Mouse (Mus musculus): ENCODE results near the gene Vmn1r159. TPM values are rescaled to one million over a fixed set of nuclear protein-coding genes. Genes with fewer than 3 reads are reported as not detected.
"Not testable (repeated sequence)": the region's sequence is repeated elsewhere in the genome, so short reads cannot be mapped to it uniquely, and the experiment has no call there.

The Vmn1r159 gene
- total RNA-seq (2014; rRNA removed; ENCODE audit: low replicate concordance) (not detected in 2 replicates), polyA plus RNA-seq (2015; fragmentation: Nextera tagmentation; extraction: Ambion mirVana) (not detected in 2 replicates)

DNA sequence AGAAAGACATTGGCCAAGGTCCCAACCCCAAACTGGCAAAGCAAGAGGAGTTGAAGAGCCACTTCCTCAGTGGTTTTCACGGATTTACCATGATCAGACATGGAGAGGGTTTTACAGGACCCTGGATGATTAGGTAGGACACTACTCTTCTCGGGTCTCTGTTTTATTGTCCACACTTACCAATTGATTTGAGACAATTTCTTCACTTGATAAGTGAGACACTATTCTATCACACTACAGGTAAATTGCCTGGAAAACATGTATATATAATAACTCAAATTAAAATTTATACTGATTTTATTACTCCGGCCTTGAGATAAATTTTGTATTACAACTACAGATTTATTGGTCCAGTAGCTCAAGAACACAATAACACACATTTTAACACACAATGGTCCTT is at the start of gene Vmn1r159:
Gene Vmn1r159, minus strand, starts transcription at position 101 of the 400 bp plus-strand sequence.
- H3K9ac ChIP-seq (replicated peaks; ENCODE audit: low read depth, low read length); H3K27ac ChIP-seq (ENCODE audit: low read depth); H3K4me1 ChIP-seq (ENCODE audit: control insufficient read depth, insufficient read depth); DNase-seq (ENCODE audit: low spot score); H3K36me3 ChIP-seq (replicated peaks; ENCODE audit: control insufficient read depth, insufficient read depth, low read length); H3K9me3 ChIP-seq (replicated peaks; ENCODE audit: control insufficient read depth, low read length); H3K4me3 ChIP-seq (ENCODE audit: low read depth, low read length); H3K4me2 ChIP-seq (ENCODE audit: low read depth, low read length); H3K27me3 ChIP-seq (ENCODE audit: control insufficient read depth, insufficient read depth, low read length); ATAC-seq (ENCODE audit: insufficient read depth, low read depth): not testable (repeated sequence)
- 44% methylated on average over 2 of the region's 3 CpGs for WGBS

DNA sequence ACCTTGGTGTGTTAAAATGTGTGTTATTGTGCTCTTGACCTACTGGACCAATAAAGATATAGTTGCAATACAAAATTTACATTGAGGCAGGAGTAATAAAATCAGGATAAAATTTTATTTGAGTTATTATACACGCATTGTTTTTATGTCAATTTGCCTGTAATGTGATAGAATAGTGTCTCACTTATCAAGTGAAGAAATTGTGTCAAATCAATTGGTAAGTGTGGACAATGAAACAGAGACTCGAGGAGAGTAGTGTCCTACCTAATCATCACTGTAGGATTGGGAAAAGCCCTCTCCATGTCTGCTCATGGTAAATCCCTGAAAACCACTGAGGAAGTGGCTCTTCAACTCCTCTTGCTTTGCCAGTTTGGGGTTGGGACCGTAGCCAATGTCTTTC is 27.5 kb upstream of the Vmn1r159 start, which contains the start of gene Vmn1r160:
Gene Vmn1r160, plus strand, starts transcription at position 301 of the 400 bp plus-strand sequence.
- not testable (repeated sequence) for ATAC-seq (ENCODE audit: insufficient read depth, low read depth); H3K4me1 ChIP-seq (ENCODE audit: control insufficient read depth, insufficient read depth); DNase-seq (ENCODE audit: low spot score); H3K9ac ChIP-seq (replicated peaks; ENCODE audit: low read depth, low read length); H3K27ac ChIP-seq (ENCODE audit: low read depth); H3K4me3 ChIP-seq (ENCODE audit: low read depth, low read length); H3K27me3 ChIP-seq (ENCODE audit: control insufficient read depth, insufficient read depth, low read length); H3K4me2 ChIP-seq (ENCODE audit: low read depth, low read length); H3K9me3 ChIP-seq (replicated peaks; ENCODE audit: control insufficient read depth, low read length); H3K36me3 ChIP-seq (replicated peaks; ENCODE audit: control insufficient read depth, insufficient read depth, low read length)
- WGBS: 31% methylated on average over 1 of the region's 3 CpGs

Other genes starting within 250 kb of the Vmn1r159 start
- gene Vmn1r155, start 185.6 kb downstream of the Vmn1r159 start, total RNA-seq (2014; rRNA removed; ENCODE audit: low replicate concordance): not detected in 2 replicates
- gene Vmn1r155, start 185.6 kb downstream of the Vmn1r159 start, polyA plus RNA-seq (2015; fragmentation: Nextera tagmentation; extraction: Ambion mirVana): not detected in 2 replicates
- not detected in 2 replicates for gene Gm8693, start 151.3 kb downstream of the Vmn1r159 start, total RNA-seq (2014; rRNA removed; ENCODE audit: low replicate concordance)
- not detected in 2 replicates for gene Gm8693, start 151.3 kb downstream of the Vmn1r159 start, polyA plus RNA-seq (2015; fragmentation: Nextera tagmentation; extraction: Ambion mirVana)
- gene Gm4567, start 123.9 kb downstream of the Vmn1r159 start, total RNA-seq (2014; rRNA removed; ENCODE audit: low replicate concordance): not detected in 2 replicates
- not detected in 2 replicates for gene Gm4567, start 123.9 kb downstream of the Vmn1r159 start, polyA plus RNA-seq (2015; fragmentation: Nextera tagmentation; extraction: Ambion mirVana)
- not detected in 2 replicates for gene Vmn1r157, start 81.9 kb downstream of the Vmn1r159 start, total RNA-seq (2014; rRNA removed; ENCODE audit: low replicate concordance)
- not detected in 2 replicates for gene Vmn1r157, start 81.9 kb downstream of the Vmn1r159 start, polyA plus RNA-seq (2015; fragmentation: Nextera tagmentation; extraction: Ambion mirVana)
- gene Vmn1r158, start 52.8 kb downstream of the Vmn1r159 start, total RNA-seq (2014; rRNA removed; ENCODE audit: low replicate concordance): not detected in 2 replicates
- gene Vmn1r158, start 52.8 kb downstream of the Vmn1r159 start, polyA plus RNA-seq (2015; fragmentation: Nextera tagmentation; extraction: Ambion mirVana): not detected in 2 replicates
- not detected in 2 replicates for gene Vmn1r160, start 27.6 kb upstream of the Vmn1r159 start, total RNA-seq (2014; rRNA removed; ENCODE audit: low replicate concordance)
- gene Vmn1r160, start 27.6 kb upstream of the Vmn1r159 start, polyA plus RNA-seq (2015; fragmentation: Nextera tagmentation; extraction: Ambion mirVana): not detected in 2 replicates
- gene Gm4214, start 141.1 kb upstream of the Vmn1r159 start, total RNA-seq (2014; rRNA removed; ENCODE audit: low replicate concordance): not detected in 2 replicates
- gene Gm4214, start 141.1 kb upstream of the Vmn1r159 start, polyA plus RNA-seq (2015; fragmentation: Nextera tagmentation; extraction: Ambion mirVana): not detected in 2 replicates
- not detected in 2 replicates for gene Gm4216, start 176.3 kb upstream of the Vmn1r159 start, total RNA-seq (2014; rRNA removed; ENCODE audit: low replicate concordance)
- gene Gm4216, start 176.3 kb upstream of the Vmn1r159 start, polyA plus RNA-seq (2015; fragmentation: Nextera tagmentation; extraction: Ambion mirVana): not detected in 2 replicates
- not detected in 2 replicates for gene Vmn1r163, start 211.9 kb upstream of the Vmn1r159 start, total RNA-seq (2014; rRNA removed; ENCODE audit: low replicate concordance)
- not detected in 2 replicates for gene Vmn1r163, start 211.9 kb upstream of the Vmn1r159 start, polyA plus RNA-seq (2015; fragmentation: Nextera tagmentation; extraction: Ambion mirVana)
- gene Gm8720, start 223.9 kb upstream of the Vmn1r159 start, total RNA-seq (2014; rRNA removed; ENCODE audit: low replicate concordance): not detected in 2 replicates
- not detected in 2 replicates for gene Gm8720, start 223.9 kb upstream of the Vmn1r159 start, polyA plus RNA-seq (2015; fragmentation: Nextera tagmentation; extraction: Ambion mirVana)

Data from heart, postnatal 0 days (tissue).